Mouse (Mus musculus) G1E (cell line): ENCODE measurements around the gene S100a2. TPM values are rescaled to one million over a fixed set of nuclear protein-coding genes. Genes with fewer than 3 reads are reported as not detected.

Experiments used
- ATAC-seq: 2 replicates; pipeline ENCODE4 v1.8.0; 2016; ENCODE audit warnings: mild to moderate bottlenecking; ENCODE audit not compliant: insufficient number of reproducible peaks, poor library complexity, low FRiP score, severe bottlenecking; ENCODE audit errors: extremely low read depth
- DNase-seq: peaks from one replicate; pipeline ENCODE4 v3.0.0; 2012; ENCODE audit warnings: low spot score
- H3K27me3 ChIP-seq: 2 replicates; pipeline ENCODE4 v1.6.1; 2012; ENCODE audit warnings: mild to moderate bottlenecking, low read length, inconsistent platforms; ENCODE audit not compliant: insufficient read depth
- H3K36me3 ChIP-seq: replicated peaks from 2 replicates; pipeline ENCODE3; 2012; ENCODE audit warnings: mild to moderate bottlenecking, inconsistent platforms
- H3K4me1 ChIP-seq: 2 replicates; pipeline ENCODE4 v1.6.1; 2012; ENCODE audit warnings: low read depth, low read length, inconsistent platforms, mixed read lengths; ENCODE audit not compliant: insufficient read depth
- H3K4me3 ChIP-seq: 2 replicates; pipeline ENCODE4 v1.5.1; 2012; ENCODE audit warnings: low read depth, mild to moderate bottlenecking, inconsistent platforms, low read length, moderate library complexity, mixed read lengths
- H3K9me3 ChIP-seq: replicated peaks from 2 replicates; pipeline ENCODE4 v1.6.1; 2012; ENCODE audit warnings: inconsistent platforms
- CTCF ChIP-seq: IDR thresholded peaks from 2 replicates; pipeline ENCODE4 v1.5.1; 2012; ENCODE audit warnings: low read depth, low read length, inconsistent platforms, mixed read lengths
- GATA1 ChIP-seq: IDR thresholded peaks from 2 replicates; pipeline ENCODE4 v1.6.1; 2012; ENCODE audit warnings: borderline replicate concordance, low read length, inconsistent platforms, mixed read lengths
- GATA2 ChIP-seq: IDR thresholded peaks from 2 replicates; pipeline ENCODE4 v1.6.1; 2012; ENCODE audit warnings: low read depth, low read length, inconsistent platforms, borderline replicate concordance
- POLR2AphosphoS5 ChIP-seq: IDR thresholded peaks from 2 replicates; pipeline ENCODE4 v1.6.1; 2012; ENCODE audit warnings: low read depth, low read length, inconsistent platforms; ENCODE audit not compliant: insufficient replicate concordance
- TAL1 ChIP-seq: conservative IDR thresholded peaks from 2 replicates; pipeline ENCODE4 v1.6.1; 2012; ENCODE audit warnings: low read depth, low read length, inconsistent platforms, mixed read lengths
- polyA plus RNA-seq: library from polyadenylated mRNA; stranded (reverse); fragments of >175 nt; gene quantifications from 2 replicates; pipeline ENCODE4 v1.2.3, GENCODE M21; 2012
- total RNA-seq, 2 experiments: library from RNA; stranded (forward) in 1 of 2; stranded (reverse) in 1 of 2; fragments of 200-1000 nt in 1 of 2; fragments of >200 nt in 1 of 2; fragmentation: Nextera tagmentation in 1 of 2; gene quantifications; 2 replicates each; pipeline ENCODE4 v1.2.3; 2014 to 2017

The S100a2 gene
- total and polyA plus RNA-seq, 3 experiments, result not detected

- TF ChIP-seq GATA2, result no peak
- TF ChIP-seq POLR2AphosphoS5, result no peak
- TF ChIP-seq TAL1, result no peak
- no peaks in the 10 kb centered on the region for H3K36me3 ChIP-seq
- H3K9me3 ChIP-seq, result no peaks in the 10 kb centered on the region
- DNase-seq (no peak), ATAC-seq (no peak)
- H3K27me3 ChIP-seq, result no peaks in the 10 kb centered on the region
- no peak overlapping the region for H3K4me3 ChIP-seq
- H3K4me1 ChIP-seq, result no peaks in the 10 kb centered on the region
Observed at GRCm38 (mm10) chr3:90594466-90594865, 4.4 kb downstream of the S100a2 start.

- DNase-seq (no peak), ATAC-seq (no peak)
- Histone ChIP-seq H3K9me3 (no peaks in the 10 kb centered on the region), H3K4me1 (no peaks in the 10 kb centered on the region), H3K27me3 (no peaks in the 10 kb centered on the region), H3K4me3 (no peak overlapping the region), H3K36me3 (no peaks in the 10 kb centered on the region)
- TF ChIP-seq POLR2AphosphoS5 (no peak), GATA1 (no peak), GATA2 (no peak), CTCF (no peak), TAL1 (no peak)
Observed at GRCm38 (mm10) chr3:90595556-90595955, 5.5 kb downstream of the S100a2 start.

GRCm38 (mm10) chr3:90596810-90597209 is 6.8 kb downstream of the S100a2 start:
- Histone ChIP-seq H3K4me1 (no peaks in the 10 kb centered on the region), H3K4me3 (no peak overlapping the region), H3K36me3 (no peaks in the 10 kb centered on the region), H3K27me3 (peaks cover 2% of the 10 kb centered on the region; the same call in 1 of the 2 replicates), H3K9me3 (no peaks in the 10 kb centered on the region)
- no peak for DNase-seq
- no peak for ATAC-seq
- no peak for TF ChIP-seq POLR2AphosphoS5
- TF ChIP-seq GATA2, result no peak
- no peak for TF ChIP-seq CTCF
- no peak for TF ChIP-seq TAL1
- TF ChIP-seq GATA1, result no peak

GRCm38 (mm10) chr3:90597736-90598135 is 7.7 kb downstream of the S100a2 start:
- Histone ChIP-seq H3K4me1 (no peaks in the 10 kb centered on the region), H3K9me3 (no peaks in the 10 kb centered on the region), H3K4me3 (no peak overlapping the region), H3K36me3 (no peaks in the 10 kb centered on the region), H3K27me3 (peaks cover 3% of the 10 kb centered on the region; the same call in 1 of the 2 replicates)
- TF ChIP-seq CTCF (no peak), TAL1 (no peak), GATA1 (no peak), POLR2AphosphoS5 (no peak), GATA2 (no peak)
- DNase-seq (no peak), ATAC-seq (no peak)

- no peak for ATAC-seq
- TF ChIP-seq GATA2, result no peak
- no peak for TF ChIP-seq GATA1
- no peak for TF ChIP-seq POLR2AphosphoS5
- TF ChIP-seq CTCF, result no peak
- no peak for TF ChIP-seq TAL1
- Histone ChIP-seq H3K4me3 (no peak overlapping the region), H3K4me1 (no peaks in the 10 kb centered on the region), H3K36me3 (no peaks in the 10 kb centered on the region), H3K27me3 (peaks cover 3% of the 10 kb centered on the region; the same call in 1 of the 2 replicates), H3K9me3 (no peaks in the 10 kb centered on the region)
- no peak for DNase-seq
Observed at GRCm38 (mm10) chr3:90598212-90598611, 8.2 kb downstream of the S100a2 start.

- Histone ChIP-seq H3K9me3 (no peaks in the 10 kb centered on the region), H3K36me3 (no peaks in the 10 kb centered on the region), H3K27me3 (peaks cover 3% of the 10 kb centered on the region; the same call in 1 of the 2 replicates), H3K4me3 (no peak overlapping the region), H3K4me1 (no peaks in the 10 kb centered on the region)
- DNase-seq (no peak), ATAC-seq (no peak)
- TF ChIP-seq GATA1 (no peak), GATA2 (no peak), CTCF (no peak), POLR2AphosphoS5 (no peak), TAL1 (no peak)
Observed at GRCm38 (mm10) chr3:90599401-90599800, 9.4 kb downstream of the S100a2 start.

- Histone ChIP-seq H3K27me3 (peaks cover 3% of the 10 kb centered on the region; the same call in 1 of the 2 replicates), H3K9me3 (no peaks in the 10 kb centered on the region), H3K4me1 (no peaks in the 10 kb centered on the region), H3K36me3 (no peaks in the 10 kb centered on the region), H3K4me3 (no peak overlapping the region)
- ATAC-seq (no peak), DNase-seq (no peak)
- TF ChIP-seq GATA1 (no peak), TAL1 (no peak), GATA2 (no peak), CTCF (no peak), POLR2AphosphoS5 (no peak)
Observed at GRCm38 (mm10) chr3:90600036-90600435, 10.0 kb downstream of the S100a2 start.
